In the genomic region with DNA sequence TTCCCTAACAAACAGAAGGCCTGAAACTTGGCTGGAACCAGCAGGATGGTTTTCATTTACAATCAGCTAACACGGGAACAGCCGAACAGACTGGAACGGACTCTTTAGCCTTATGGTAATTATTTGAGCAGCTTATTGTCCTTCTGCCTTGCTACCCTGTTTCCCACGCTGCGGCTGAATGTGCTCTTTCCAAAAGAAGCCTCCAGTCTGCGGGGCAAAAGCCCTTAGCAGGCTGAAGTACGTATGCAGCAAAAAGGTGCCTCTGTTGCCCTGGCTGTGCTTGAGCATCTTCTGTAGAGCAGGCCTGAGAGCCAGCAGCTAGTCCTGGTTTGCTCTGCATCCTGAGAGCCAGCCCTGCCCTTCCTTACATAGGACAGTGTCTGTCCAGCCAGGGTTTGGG, we compare ENCODE assay signal across 10 mouse cellular contexts.
A peak's percentile ranks its signal among the peaks of the same experiment; 100 is the strongest.
DNase-seq lines count a peak whose midpoint lies in the region; ATAC-seq and TF ChIP-seq lines count a peak whose summit lies in the region.
"Had no signal": no experiment of that assay in that cellular context is flagged by ENCODE, and none has a peak within 500 bp of the region (broad histone marks: within the 10 kb centered on the region; RNA-seq: fewer than 3 reads in every experiment).

No protein-coding gene starts in this region.

- WGBS in liver, postnatal 0 days (ENCODE audit: insufficient replicate concordance): 83% methylated on average over 7 of the region's 7 CpGs
- WGBS in liver, embryonic 12.5 days (ENCODE audit: insufficient replicate concordance): 72% methylated on average over 7 of the region's 7 CpGs
- WGBS in forebrain, embryonic 13.5 days: 1% methylated on average over 7 of the region's 7 CpGs
- WGBS in limb, embryonic 12.5 days: 47% methylated on average over 7 of the region's 7 CpGs
- 26% methylated on average over 7 of the region's 7 CpGs for WGBS in neural tube, embryonic 14.5 days

- H3K9me3 ChIP-seq in liver, postnatal 0 days (ENCODE audit: low read length): no peaks in the 10 kb centered on the region
- H3K9me3 ChIP-seq in liver, embryonic 12.5 days (replicated peaks): no peaks in the 10 kb centered on the region
- H3K9me3 ChIP-seq in forebrain, embryonic 13.5 days (replicated peaks): no peaks in the 10 kb centered on the region
- H3K9me3 ChIP-seq in limb, embryonic 12.5 days: no peaks in the 10 kb centered on the region
- H3K9me3 ChIP-seq in neural tube, embryonic 14.5 days (ENCODE audit: control insufficient read depth, low read length): no peaks in the 10 kb centered on the region
- H3K9me3 ChIP-seq: stomach, embryonic 15.5 days had no signal

- no peaks in the 10 kb centered on the region for H3K36me3 ChIP-seq in liver, postnatal 0 days (replicated peaks; ENCODE audit: insufficient read depth, low read length)
- H3K36me3 ChIP-seq in liver, embryonic 12.5 days: no peaks in the 10 kb centered on the region
- H3K36me3 ChIP-seq in forebrain, embryonic 13.5 days (ENCODE audit: poor library complexity, severe bottlenecking): peaks cover 10% of the 10 kb centered on the region; the same call in 1 of the 2 replicates
- no peaks in the 10 kb centered on the region for H3K36me3 ChIP-seq in limb, embryonic 12.5 days
- no peaks in the 10 kb centered on the region for H3K36me3 ChIP-seq in neural tube, embryonic 14.5 days (ENCODE audit: control insufficient read depth, insufficient read depth, low read length)
- H3K36me3 ChIP-seq: stomach, embryonic 15.5 days had no signal

- no peak overlapping the region for H3K27ac ChIP-seq in liver, postnatal 0 days (ENCODE audit: low read depth)
- H3K27ac ChIP-seq in liver, embryonic 12.5 days: no peak overlapping the region
- H3K27ac ChIP-seq in forebrain, embryonic 13.5 days: peak overlapping the region; percentile 89
- H3K27ac ChIP-seq in limb, embryonic 12.5 days: peak overlapping the region; percentile 69; the same call in 1 of the 2 replicates
- peak overlapping the region; percentile 62 for H3K27ac ChIP-seq in neural tube, embryonic 14.5 days (ENCODE audit: low read depth, low read length)
- H3K27ac ChIP-seq: stomach, embryonic 15.5 days had no signal

- no peak for ATAC-seq in liver, postnatal 0 days
- no peak for ATAC-seq in liver, embryonic 12.5 days
- peak; percentile 74 for ATAC-seq in forebrain, embryonic 13.5 days
- no peak for ATAC-seq in limb, embryonic 12.5 days (ENCODE audit: insufficient number of reproducible peaks, insufficient read depth, low FRiP score, low TSS enrichment, low read depth)
- peak; percentile 62 for ATAC-seq in neural tube, embryonic 14.5 days (ENCODE audit: low read depth)

- H3K4me1 ChIP-seq in liver, postnatal 0 days (ENCODE audit: insufficient read depth): no peaks in the 10 kb centered on the region
- H3K4me1 ChIP-seq in liver, embryonic 12.5 days: no peaks in the 10 kb centered on the region
- peaks cover 28% of the 10 kb centered on the region for H3K4me1 ChIP-seq in forebrain, embryonic 13.5 days
- H3K4me1 ChIP-seq in limb, embryonic 12.5 days (replicated peaks): peaks cover 12% of the 10 kb centered on the region; the same call in 1 of the 2 replicates
- H3K4me1 ChIP-seq in neural tube, embryonic 14.5 days (ENCODE audit: control insufficient read depth, insufficient read depth, low read length): peaks cover 2% of the 10 kb centered on the region; the same call in 1 of the 2 replicates
- H3K4me1 ChIP-seq: stomach, embryonic 15.5 days had no signal

- H3K4me2 ChIP-seq in liver, postnatal 0 days (ENCODE audit: low read depth, low read length): no peak overlapping the region
- no peak overlapping the region for H3K4me2 ChIP-seq in liver, embryonic 12.5 days
- H3K4me2 ChIP-seq in forebrain, embryonic 13.5 days: 0 out of 2 replicates have a peak overlapping the region, but pooled peaks have one; percentile 8
- no peak overlapping the region for H3K4me2 ChIP-seq in limb, embryonic 12.5 days
- H3K4me2 ChIP-seq in neural tube, embryonic 14.5 days (ENCODE audit: low read depth, low read length): no peak overlapping the region; the same call in 1 of the 2 replicates
- H3K4me2 ChIP-seq: stomach, embryonic 15.5 days had no signal

- no peak overlapping the region for H3K4me3 ChIP-seq in liver, postnatal 0 days (ENCODE audit: low read depth, low read length)
- no peak overlapping the region for H3K4me3 ChIP-seq in liver, embryonic 12.5 days
- H3K4me3 ChIP-seq in forebrain, embryonic 13.5 days: no peak overlapping the region
- H3K4me3 ChIP-seq in limb, embryonic 12.5 days (replicated peaks): no peak overlapping the region
- H3K4me3 ChIP-seq in neural tube, embryonic 14.5 days (ENCODE audit: low read depth, low read length): no peak overlapping the region
- H3K4me3 ChIP-seq: stomach, embryonic 15.5 days had no signal

- no peak overlapping the region for H3K9ac ChIP-seq in liver, postnatal 0 days (replicated peaks)
- H3K9ac ChIP-seq in liver, embryonic 12.5 days: no peak overlapping the region
- H3K9ac ChIP-seq in forebrain, embryonic 13.5 days: no peak overlapping the region; the same call in 1 of the 2 replicates
- H3K9ac ChIP-seq in limb, embryonic 12.5 days (replicated peaks): no peak overlapping the region
- H3K9ac ChIP-seq in neural tube, embryonic 14.5 days (replicated peaks; ENCODE audit: low read depth, low read length): no peak overlapping the region
- H3K9ac ChIP-seq: stomach, embryonic 15.5 days had no signal

- TF ChIP-seq CTCF in liver, postnatal 0 days (IDR thresholded peaks at IDR 0.05; ENCODE audit: low read depth): no peak

- H3K27me3 ChIP-seq in liver, postnatal 0 days (ENCODE audit: insufficient read depth, low read length): no peaks in the 10 kb centered on the region
- H3K27me3 ChIP-seq in liver, embryonic 12.5 days (replicated peaks): no peaks in the 10 kb centered on the region
- H3K27me3 ChIP-seq in forebrain, embryonic 13.5 days: no peaks in the 10 kb centered on the region
- no peaks in the 10 kb centered on the region for H3K27me3 ChIP-seq in limb, embryonic 12.5 days
- no peaks in the 10 kb centered on the region for H3K27me3 ChIP-seq in neural tube, embryonic 14.5 days (ENCODE audit: control insufficient read depth, insufficient read depth, low read length)
- H3K27me3 ChIP-seq: stomach, embryonic 15.5 days had no signal

- DNase-seq in liver, postnatal 0 days: peak; percentile 8
- DNase-seq in natural killer cell, adult 2 months (ENCODE audit: low spot score in 2 of 2): no peak
- no peak for DNase-seq in cerebellum, adult 11-12 months
- DNase-seq: gastrocnemius, postnatal 25 days; layer of hippocampus, postnatal 36 days had no signal

- no peak for TF ChIP-seq EP300 in liver, postnatal 0 days (IDR thresholded peaks at IDR 0.05; ENCODE audit: low read depth)

Comparison
In these comparisons a context has a peak if more than half of its experiments do, and no peak if none do; other contexts are left out.
1. ATAC-seq: peak in forebrain, embryonic 13.5 days (single experiment) and neural tube, embryonic 14.5 days (single experiment); none in liver, postnatal 0 days (single experiment), liver, embryonic 12.5 days (single experiment) and limb, embryonic 12.5 days (single experiment).
2. H3K27ac ChIP-seq: peak in forebrain, embryonic 13.5 days (single experiment), limb, embryonic 12.5 days (single experiment) and neural tube, embryonic 14.5 days (single experiment); none in liver, postnatal 0 days (single experiment) and liver, embryonic 12.5 days (single experiment).